Mouse (Mus musculus) Muller cell, postnatal 12 days (primary cell): ENCODE measurements around the gene Flcn.
"Not testable (repeated sequence)": the region's sequence is repeated elsewhere in the genome, so short reads cannot be mapped to it uniquely, and the experiment has no call there.

Experiments used
- DNase-seq: peaks from one replicate; pipeline ENCODE4 v3.0.0-alpha.2; 2015; ENCODE audit errors: inconsistent ontology term

The Flcn gene

GRCm38 (mm10) chr11:59809670-59810474 is at the start of gene Flcn:
Gene Flcn, minus strand, starts transcription at chr11:59810016.
- DNase-seq = peak; percentile 95

- no peak for DNase-seq
Observed at GRCm38 (mm10) chr11:59852865-59853264, 43.0 kb upstream of the Flcn start.

GRCm38 (mm10) chr11:59847891-59848884 is 38.4 kb upstream of the Flcn start:
- DNase-seq = peak; percentile 77

- DNase-seq = peak; percentile 49
Observed at GRCm38 (mm10) chr11:59847131-59847530, 37.3 kb upstream of the Flcn start.

GRCm38 (mm10) chr11:59846311-59846710 is 36.5 kb upstream of the Flcn start:
- no peak for DNase-seq

- DNase-seq = peak; percentile 98
Observed at GRCm38 (mm10) chr11:59839459-59840126, 29.8 kb upstream of the Flcn start, which contains the start of gene Cops3. Gene Cops3, minus strand, starts transcription at chr11:59839838.

GRCm38 (mm10) chr11:59839008-59839458 is 29.2 kb upstream of the Flcn start, which contains the start of gene Nt5m:
Gene Nt5m, plus strand, starts transcription at chr11:59839447.
- DNase-seq = peak; percentile 98

- DNase-seq = no peak
Observed at GRCm38 (mm10) chr11:59838426-59838825, 28.6 kb upstream of the Flcn start.

GRCm38 (mm10) chr11:59837789-59838188 is 28.0 kb upstream of the Flcn start:
- not testable (repeated sequence) for DNase-seq

GRCm38 (mm10) chr11:59821625-59822024 is 11.8 kb upstream of the Flcn start:
- no peak for DNase-seq

- DNase-seq = no peak
Observed at GRCm38 (mm10) chr11:59817916-59818315, 8.1 kb upstream of the Flcn start.

GRCm38 (mm10) chr11:59815482-59816065 is 5.8 kb upstream of the Flcn start:
- no peak for DNase-seq

- DNase-seq = no peak
Observed at GRCm38 (mm10) chr11:59814936-59815335, 5.1 kb upstream of the Flcn start.

- DNase-seq = no peak
Observed at GRCm38 (mm10) chr11:59814311-59814710, 4.5 kb upstream of the Flcn start.

GRCm38 (mm10) chr11:59813276-59813675 is 3.5 kb upstream of the Flcn start:
- no peak for DNase-seq

- DNase-seq = no peak
Observed at GRCm38 (mm10) chr11:59811211-59811610, 1.4 kb upstream of the Flcn start.

GRCm38 (mm10) chr11:59810480-59811158 is 803 bp upstream of the Flcn start:
- no peak for DNase-seq

GRCm38 (mm10) chr11:59809071-59809669 is 646 bp downstream of the Flcn start:
- DNase-seq = no peak

- DNase-seq = no peak
Observed at GRCm38 (mm10) chr11:59808170-59808960, 1.5 kb downstream of the Flcn start.
